Mouse (Mus musculus): ENCODE data around the gene Vwa2. TPM values are rescaled to one million over a fixed set of nuclear protein-coding genes. Genes with fewer than 3 reads are reported as not detected.

Gene Vwa2
- not detected in 2 replicates for total RNA-seq (2017)

- ATAC-seq (replicated peaks in 1 of 2; ENCODE audit: insufficient read depth in 1 of 2, low FRiP score in 2 of 2, low TSS enrichment in 1 of 2, low read depth in 1 of 2, poor library complexity in 2 of 2, severe bottlenecking in 2 of 2), result no peak
Measured at GRCm38 (mm10) chr19:56873816-56874600, at the start of gene Vwa2. Gene Vwa2, plus strand, starts transcription at chr19:56874249.

- ATAC-seq (replicated peaks in 1 of 2; ENCODE audit: insufficient read depth in 1 of 2, low FRiP score in 2 of 2, low TSS enrichment in 1 of 2, low read depth in 1 of 2, poor library complexity in 2 of 2, severe bottlenecking in 2 of 2), result no peak
Measured at GRCm38 (mm10) chr19:56826047-56826631, 47.9 kb upstream of the Vwa2 start, which contains the start of gene Tdrd1. Gene Tdrd1, plus strand, starts transcription at chr19:56826209.

GRCm38 (mm10) chr19:56828305-56828704 lies 45.7 kb upstream of the Vwa2 start:
- ATAC-seq (replicated peaks in 1 of 2; ENCODE audit: insufficient read depth in 1 of 2, low FRiP score in 2 of 2, low TSS enrichment in 1 of 2, low read depth in 1 of 2, poor library complexity in 2 of 2, severe bottlenecking in 2 of 2), result no peak

GRCm38 (mm10) chr19:56829267-56829666 lies 44.8 kb upstream of the Vwa2 start:
- no peak for ATAC-seq (replicated peaks in 1 of 2; ENCODE audit: insufficient read depth in 1 of 2, low FRiP score in 2 of 2, low TSS enrichment in 1 of 2, low read depth in 1 of 2, poor library complexity in 2 of 2, severe bottlenecking in 2 of 2)

- no peak for ATAC-seq (replicated peaks in 1 of 2; ENCODE audit: insufficient read depth in 1 of 2, low FRiP score in 2 of 2, low TSS enrichment in 1 of 2, low read depth in 1 of 2, poor library complexity in 2 of 2, severe bottlenecking in 2 of 2)
Measured at GRCm38 (mm10) chr19:56830163-56830562, 43.9 kb upstream of the Vwa2 start.

- no peak for ATAC-seq (replicated peaks in 1 of 2; ENCODE audit: insufficient read depth in 1 of 2, low FRiP score in 2 of 2, low TSS enrichment in 1 of 2, low read depth in 1 of 2, poor library complexity in 2 of 2, severe bottlenecking in 2 of 2)
Measured at GRCm38 (mm10) chr19:56835340-56835739, 38.7 kb upstream of the Vwa2 start.

GRCm38 (mm10) chr19:56838942-56839706 lies 34.9 kb upstream of the Vwa2 start:
- no peak for ATAC-seq (replicated peaks in 1 of 2; ENCODE audit: insufficient read depth in 1 of 2, low FRiP score in 2 of 2, low TSS enrichment in 1 of 2, low read depth in 1 of 2, poor library complexity in 2 of 2, severe bottlenecking in 2 of 2)

GRCm38 (mm10) chr19:56842974-56843373 lies 31.1 kb upstream of the Vwa2 start:
- ATAC-seq (replicated peaks in 1 of 2; ENCODE audit: insufficient read depth in 1 of 2, low FRiP score in 2 of 2, low TSS enrichment in 1 of 2, low read depth in 1 of 2, poor library complexity in 2 of 2, severe bottlenecking in 2 of 2), result no peak

- no peak for ATAC-seq (replicated peaks in 1 of 2; ENCODE audit: insufficient read depth in 1 of 2, low FRiP score in 2 of 2, low TSS enrichment in 1 of 2, low read depth in 1 of 2, poor library complexity in 2 of 2, severe bottlenecking in 2 of 2)
Measured at GRCm38 (mm10) chr19:56852590-56852989, 21.5 kb upstream of the Vwa2 start.

- ATAC-seq (replicated peaks in 1 of 2; ENCODE audit: insufficient read depth in 1 of 2, low FRiP score in 2 of 2, low TSS enrichment in 1 of 2, low read depth in 1 of 2, poor library complexity in 2 of 2, severe bottlenecking in 2 of 2), result no peak
Measured at GRCm38 (mm10) chr19:56856455-56856854, 17.6 kb upstream of the Vwa2 start.

- ATAC-seq (replicated peaks in 1 of 2; ENCODE audit: insufficient read depth in 1 of 2, low FRiP score in 2 of 2, low TSS enrichment in 1 of 2, low read depth in 1 of 2, poor library complexity in 2 of 2, severe bottlenecking in 2 of 2), result no peak
Measured at GRCm38 (mm10) chr19:56867701-56868100, 6.3 kb upstream of the Vwa2 start.

- ATAC-seq (replicated peaks in 1 of 2; ENCODE audit: insufficient read depth in 1 of 2, low FRiP score in 2 of 2, low TSS enrichment in 1 of 2, low read depth in 1 of 2, poor library complexity in 2 of 2, severe bottlenecking in 2 of 2), result peak; percentile 18 to 53; a peak in 3 of 4 replicates
Measured at GRCm38 (mm10) chr19:56874601-56875315, 709 bp downstream of the Vwa2 start.

- no peak for ATAC-seq (replicated peaks in 1 of 2; ENCODE audit: insufficient read depth in 1 of 2, low FRiP score in 2 of 2, low TSS enrichment in 1 of 2, low read depth in 1 of 2, poor library complexity in 2 of 2, severe bottlenecking in 2 of 2)
Measured at GRCm38 (mm10) chr19:56877364-56877763, 3.3 kb downstream of the Vwa2 start.

GRCm38 (mm10) chr19:56887879-56888278 lies 13.8 kb downstream of the Vwa2 start:
- ATAC-seq (replicated peaks in 1 of 2; ENCODE audit: insufficient read depth in 1 of 2, low FRiP score in 2 of 2, low TSS enrichment in 1 of 2, low read depth in 1 of 2, poor library complexity in 2 of 2, severe bottlenecking in 2 of 2), result no peak

GRCm38 (mm10) chr19:56888654-56889053 lies 14.6 kb downstream of the Vwa2 start:
- no peak for ATAC-seq (replicated peaks in 1 of 2; ENCODE audit: insufficient read depth in 1 of 2, low FRiP score in 2 of 2, low TSS enrichment in 1 of 2, low read depth in 1 of 2, poor library complexity in 2 of 2, severe bottlenecking in 2 of 2)

GRCm38 (mm10) chr19:56891438-56891837 lies 17.4 kb downstream of the Vwa2 start:
- no peak for ATAC-seq (replicated peaks in 1 of 2; ENCODE audit: insufficient read depth in 1 of 2, low FRiP score in 2 of 2, low TSS enrichment in 1 of 2, low read depth in 1 of 2, poor library complexity in 2 of 2, severe bottlenecking in 2 of 2)

- ATAC-seq (replicated peaks in 1 of 2; ENCODE audit: insufficient read depth in 1 of 2, low FRiP score in 2 of 2, low TSS enrichment in 1 of 2, low read depth in 1 of 2, poor library complexity in 2 of 2, severe bottlenecking in 2 of 2), result no peak
Measured at GRCm38 (mm10) chr19:56892586-56892985, 18.5 kb downstream of the Vwa2 start.
